Mouse (Mus musculus): Measurements from ENCODE around the gene Apbb2.
A peak's percentile ranks its signal among the peaks of the same experiment; 100 is the strongest.
"Not testable (repeated sequence)": the region's sequence is repeated elsewhere in the genome, so short reads cannot be mapped to it uniquely, and the experiment has no call there.

Apbb2 gene

GRCm38 (mm10) chr5:66296116-66296515 is 322.5 kb downstream of the Apbb2 start:
- no peak for DNase-seq (ENCODE audit: low spot score)

- no peak for DNase-seq (ENCODE audit: low spot score)
Observed at GRCm38 (mm10) chr5:66294952-66295351, 323.6 kb downstream of the Apbb2 start.

DNA sequence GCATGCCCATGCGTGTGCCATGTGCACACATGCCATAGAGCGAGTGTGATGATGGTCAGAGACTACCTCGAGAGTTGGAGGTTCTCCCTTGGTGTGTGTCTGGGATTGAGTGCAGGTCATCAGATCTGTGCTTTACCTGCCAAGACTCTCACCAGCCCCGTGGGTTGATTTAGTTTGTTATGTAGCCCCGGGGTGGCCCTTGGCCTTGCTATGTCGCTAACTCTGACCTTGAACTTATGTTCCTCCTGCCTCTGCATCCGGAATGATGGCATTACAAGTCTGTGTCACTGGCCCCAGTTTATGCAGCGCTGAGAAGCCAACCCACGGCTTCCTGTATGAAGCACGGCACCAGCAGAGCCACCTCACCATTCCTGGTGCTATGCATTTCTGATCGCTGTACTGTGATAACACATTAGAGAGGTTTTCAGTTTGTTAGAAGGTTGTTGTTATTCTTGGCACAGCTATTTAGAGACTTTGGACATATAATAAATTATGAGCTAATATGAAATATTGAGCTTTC is 324.4 kb downstream of the Apbb2 start:
- no peak for DNase-seq (ENCODE audit: low spot score)

- no peak for DNase-seq (ENCODE audit: low spot score)
Observed at GRCm38 (mm10) chr5:66280742-66281141, 337.8 kb downstream of the Apbb2 start.

DNA sequence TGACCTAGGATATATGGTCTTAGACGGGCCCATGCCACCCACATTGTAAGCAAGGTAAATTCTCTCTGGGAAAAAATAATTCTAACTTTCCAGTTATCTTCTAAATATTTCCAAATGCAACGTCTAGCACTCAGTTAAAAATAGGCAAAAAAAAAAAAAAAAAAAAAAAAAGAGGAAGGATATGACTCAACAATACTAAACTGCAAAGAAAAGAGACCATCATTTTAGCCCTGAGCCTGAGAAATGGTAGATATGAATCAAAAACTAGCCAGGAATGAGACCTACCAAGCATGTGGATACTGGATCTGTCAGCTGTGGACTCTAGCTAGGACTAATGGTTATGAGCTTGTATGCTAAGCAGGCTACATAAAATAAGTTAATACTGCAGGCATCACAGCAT is 338.9 kb downstream of the Apbb2 start:
- DNase-seq (ENCODE audit: low spot score): no peak

- no peak for DNase-seq (ENCODE audit: low spot score)
Observed at GRCm38 (mm10) chr5:66274417-66274816, 344.2 kb downstream of the Apbb2 start.

DNA sequence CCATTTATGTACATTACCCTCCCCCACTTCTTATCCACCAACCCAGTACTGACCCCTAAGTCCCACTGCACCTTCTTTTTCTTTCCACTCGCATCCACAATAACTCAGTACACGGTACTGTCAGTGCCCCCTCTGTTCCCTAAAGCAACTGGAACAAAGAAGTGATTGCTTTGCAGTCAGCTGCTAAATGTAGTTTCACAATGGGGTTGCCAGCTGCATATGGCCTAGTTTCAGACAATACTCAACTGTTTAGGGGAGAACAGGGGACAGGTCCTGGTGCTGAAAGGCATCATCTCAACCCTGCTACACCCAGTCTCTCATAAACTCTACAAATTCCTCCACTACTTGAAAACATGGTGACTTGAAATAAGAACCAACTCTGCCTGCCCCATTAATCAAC is 347.4 kb downstream of the Apbb2 start:
- no peak for DNase-seq (ENCODE audit: low spot score)

- DNase-seq (ENCODE audit: low spot score): no peak
Observed at GRCm38 (mm10) chr5:66269616-66270015, 349.0 kb downstream of the Apbb2 start.

GRCm38 (mm10) chr5:66263398-66263797 is 355.2 kb downstream of the Apbb2 start:
- DNase-seq (ENCODE audit: low spot score): no peak

- no peak for DNase-seq (ENCODE audit: low spot score)
Observed at GRCm38 (mm10) chr5:66262475-66262874, 356.1 kb downstream of the Apbb2 start.

DNA sequence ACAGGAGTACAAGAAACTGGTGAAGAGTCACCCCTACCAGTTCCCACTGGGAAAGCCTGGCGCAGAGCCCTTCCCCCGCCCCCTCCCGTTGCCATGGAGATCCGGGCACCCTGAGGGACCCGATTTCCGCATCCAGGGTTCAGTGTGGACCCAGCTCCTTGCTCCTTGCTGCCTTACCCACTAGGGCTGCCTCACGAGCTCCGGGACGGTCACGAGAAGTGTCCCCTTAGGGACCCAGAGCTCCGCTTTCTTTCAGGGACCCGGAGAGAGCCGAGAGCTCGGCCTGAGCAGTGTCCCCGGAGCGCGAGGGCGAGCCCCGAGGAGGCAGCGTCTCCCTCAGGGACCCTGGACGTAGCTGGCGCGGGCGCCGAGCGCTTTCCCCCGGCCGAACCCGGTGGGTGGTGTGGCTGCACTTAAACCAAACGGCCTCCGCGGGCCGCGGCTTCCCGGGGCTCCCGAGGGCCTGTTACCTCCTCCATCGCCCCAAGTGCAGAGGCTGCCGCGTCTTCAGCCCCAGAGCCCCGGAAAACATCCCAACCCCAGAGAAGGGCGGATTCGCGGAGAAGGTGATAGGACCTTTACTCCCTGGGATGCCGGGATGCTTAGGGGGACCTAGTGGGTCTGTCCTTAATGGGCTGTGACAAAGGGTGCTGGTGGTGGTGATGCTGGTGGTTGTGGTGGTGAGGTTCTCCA is 358.7 kb downstream of the Apbb2 start, which contains the start of gene Nsun7:
Gene Nsun7, plus strand, starts transcription at position 142 of the 693 bp plus-strand sequence.
- peak; percentile 45 for DNase-seq (ENCODE audit: low spot score)

DNA sequence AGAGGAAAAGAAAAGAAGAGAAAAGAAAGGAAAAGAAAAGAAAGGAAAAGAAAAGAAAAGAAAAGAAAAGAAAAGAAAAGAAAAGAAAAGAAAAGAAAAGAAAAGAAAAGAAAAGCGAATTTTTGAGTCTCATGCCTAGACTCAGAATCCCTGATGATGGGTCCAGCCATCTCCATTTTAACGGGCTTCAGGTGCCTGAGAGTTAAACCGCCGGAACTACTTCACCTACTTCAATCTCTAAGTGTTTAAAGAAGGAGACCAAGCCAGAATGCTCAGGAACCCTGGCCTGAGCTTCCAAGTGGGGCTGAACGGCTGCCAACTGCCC is 359.2 kb downstream of the Apbb2 start:
- not testable (repeated sequence) for DNase-seq (ENCODE audit: low spot score)

GRCm38 (mm10) chr5:66259000-66259399 is 359.6 kb downstream of the Apbb2 start:
- no peak for DNase-seq (ENCODE audit: low spot score)

- no peak for DNase-seq (ENCODE audit: low spot score)
Observed at GRCm38 (mm10) chr5:66255044-66255443, 363.5 kb downstream of the Apbb2 start.

GRCm38 (mm10) chr5:66253219-66253618 is 365.4 kb downstream of the Apbb2 start:
- no peak for DNase-seq (ENCODE audit: low spot score)
